ENCODE assay signal across 15 mouse cellular contexts in genomic region chr4:43082458-43082857, GRCm38 (mm10).
"Had no signal": no experiment of that assay in that cellular context is flagged by ENCODE, and none has a peak within 500 bp of the region (broad histone marks: within the 10 kb centered on the region; RNA-seq: fewer than 3 reads in every experiment).

No protein-coding gene starts in this region.

- DNase-seq: right cerebral cortex, adult 18-20 months; right cerebral cortex, postnatal 14 days; right cerebral cortex, postnatal 25 days; right cerebral cortex, postnatal 4 days; spleen, adult 18-20 months; thymus, adult 18-20 months; thymus, adult 2 months; thymus, postnatal 14 days; thymus, postnatal 25 days; thymus, postnatal 36 days; thymus, postnatal 4 days had no signal

- H3K4me2 ChIP-seq: neural tube, embryonic 13.5 days; neural tube, embryonic 15.5 days; stomach, embryonic 15.5 days had no signal

- H3K9ac ChIP-seq: neural tube, embryonic 13.5 days; neural tube, embryonic 15.5 days; stomach, embryonic 15.5 days had no signal

- H3K4me3 ChIP-seq: neural tube, embryonic 13.5 days; neural tube, embryonic 15.5 days; stomach, embryonic 15.5 days had no signal

- H3K9me3 ChIP-seq: neural tube, embryonic 13.5 days; neural tube, embryonic 15.5 days; stomach, embryonic 15.5 days had no signal

- H3K36me3 ChIP-seq: neural tube, embryonic 13.5 days; neural tube, embryonic 15.5 days; stomach, embryonic 15.5 days had no signal

- H3K4me1 ChIP-seq: neural tube, embryonic 13.5 days; neural tube, embryonic 15.5 days; stomach, embryonic 15.5 days had no signal

- H3K27ac ChIP-seq: neural tube, embryonic 13.5 days; neural tube, embryonic 15.5 days; stomach, embryonic 15.5 days; stomach, postnatal 0 days had no signal

- H3K27me3 ChIP-seq: neural tube, embryonic 13.5 days; neural tube, embryonic 15.5 days; stomach, embryonic 15.5 days had no signal
